Mouse (Mus musculus): Measurements from ENCODE around the gene Pld1.

DNA sequence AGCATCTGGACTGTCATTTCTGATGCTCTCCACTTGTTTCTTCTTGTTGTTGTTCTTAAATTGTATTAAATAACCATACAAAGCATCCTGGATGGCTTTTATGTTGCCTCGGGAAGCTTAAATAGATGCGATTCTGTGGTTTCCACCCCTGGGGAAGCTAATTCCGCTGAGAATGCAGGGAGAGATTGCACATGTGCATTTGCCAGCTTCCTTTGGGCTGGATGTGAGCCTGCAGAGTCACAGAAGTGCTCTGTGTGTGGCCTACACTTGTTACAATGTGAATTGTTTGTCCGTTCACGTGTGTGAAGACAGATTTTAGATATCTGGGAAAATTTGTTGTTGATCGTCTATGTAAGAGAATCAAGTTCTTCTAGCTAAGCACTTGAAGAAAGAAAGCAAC lies 74.9 kb downstream of the Pld1 start:
- TF ChIP-seq CTCF (IDR thresholded peaks at IDR 0.05; ENCODE audit: extremely low read depth, insufficient read depth, insufficient read length, insufficient replicate concordance), result no peak
- no peak for TF ChIP-seq POLR2A (IDR thresholded peaks at IDR 0.05; ENCODE audit: low read depth, low read length)
